In genomic region chr7:4128860-4129259, GRCm38 (mm10) we compare ENCODE assay signal across 11 mouse cellular contexts. TPM values are rescaled to one million over a fixed set of nuclear protein-coding genes. Genes with fewer than 3 reads are reported as not detected.
A peak's percentile ranks its signal among the peaks of the same experiment; 100 is the strongest.
DNase-seq lines count a peak whose midpoint lies in the region; ATAC-seq lines count a peak whose summit lies in the region.
"Had no signal": no experiment of that assay in that cellular context is flagged by ENCODE, and none has a peak within 500 bp of the region (broad histone marks: within the 10 kb centered on the region; RNA-seq: fewer than 3 reads in every experiment).

No protein-coding gene starts in this region.

- H3K36me3 ChIP-seq in limb, embryonic 13.5 days, result no peaks in the 10 kb centered on the region
- H3K36me3 ChIP-seq in limb, embryonic 10.5 days, result 0 out of 2 replicates have a peak, but pooled peaks cover 2% of the 10 kb centered on the region
- H3K36me3 ChIP-seq in heart, embryonic 13.5 days, result no peaks in the 10 kb centered on the region
- peaks cover 36% of the 10 kb centered on the region; the same call in 1 of the 2 replicates for H3K36me3 ChIP-seq in midbrain, embryonic 14.5 days (ENCODE audit: control insufficient read depth, insufficient read depth, low read length)
- H3K36me3 ChIP-seq: liver, embryonic 13.5 days had no signal

- peak overlapping the region; percentile 8; the same call in 1 of the 2 replicates for H3K9ac ChIP-seq in limb, embryonic 13.5 days
- H3K9ac ChIP-seq in heart, embryonic 13.5 days, result peak overlapping the region; percentile 28; the same call in 1 of the 2 replicates
- no peak overlapping the region for H3K9ac ChIP-seq in midbrain, embryonic 14.5 days (replicated peaks; ENCODE audit: low read length)
- H3K9ac ChIP-seq: liver, embryonic 13.5 days; neural tube, embryonic 12.5 days had no signal

- WGBS in limb, embryonic 13.5 days, result 64% methylated on average over 6 of the region's 6 CpGs
- WGBS in limb, embryonic 10.5 days, result 68% methylated on average over 6 of the region's 6 CpGs
- WGBS in heart, embryonic 13.5 days, result 33% methylated on average over 6 of the region's 6 CpGs
- WGBS in midbrain, embryonic 14.5 days, result 69% methylated on average over 6 of the region's 6 CpGs

- peak; percentile 33 for DNase-seq in cerebellum, adult 9-11 months
- no peak for DNase-seq in limb, embryonic 10.5 days (ENCODE audit: low spot score)
- no peak for DNase-seq in midbrain, embryonic 14.5 days
- DNase-seq in kidney, adult 9 months, result no peak
- DNase-seq in right cerebral cortex, postnatal 36 days (ENCODE audit: low spot score in 2 of 2), result no peak
- DNase-seq: kidney, adult 11 months; liver, embryonic 13.5 days had no signal

- H3K9me3 ChIP-seq in limb, embryonic 13.5 days, result no peaks in the 10 kb centered on the region
- H3K9me3 ChIP-seq in limb, embryonic 10.5 days (replicated peaks), result no peaks in the 10 kb centered on the region
- no peaks in the 10 kb centered on the region for H3K9me3 ChIP-seq in heart, embryonic 13.5 days
- H3K9me3 ChIP-seq in midbrain, embryonic 14.5 days (ENCODE audit: control insufficient read depth, low read length), result no peaks in the 10 kb centered on the region
- H3K9me3 ChIP-seq: liver, embryonic 13.5 days; neural tube, embryonic 12.5 days had no signal

- no peak overlapping the region for H3K4me3 ChIP-seq in limb, embryonic 13.5 days
- no peak overlapping the region for H3K4me3 ChIP-seq in limb, embryonic 10.5 days
- H3K4me3 ChIP-seq in heart, embryonic 13.5 days, result no peak overlapping the region
- H3K4me3 ChIP-seq in midbrain, embryonic 14.5 days (replicated peaks; ENCODE audit: low read depth, low read length), result no peak overlapping the region
- H3K4me3 ChIP-seq: liver, embryonic 13.5 days; neural tube, embryonic 12.5 days had no signal

- no peak overlapping the region for H3K4me2 ChIP-seq in limb, embryonic 13.5 days (replicated peaks)
- no peak overlapping the region for H3K4me2 ChIP-seq in heart, embryonic 13.5 days
- no peak overlapping the region for H3K4me2 ChIP-seq in midbrain, embryonic 14.5 days (ENCODE audit: low read length)
- H3K4me2 ChIP-seq: liver, embryonic 13.5 days; neural tube, embryonic 12.5 days had no signal

- no peak for ATAC-seq in cerebellum, adult (ENCODE audit: insufficient number of reproducible peaks, low FRiP score, low TSS enrichment)
- ATAC-seq in limb, embryonic 13.5 days (ENCODE audit: low FRiP score, low read depth), result no peak
- no peak for ATAC-seq in heart, embryonic 13.5 days (ENCODE audit: extremely low read depth, insufficient number of reproducible peaks, low FRiP score, low TSS enrichment)
- ATAC-seq in midbrain, embryonic 14.5 days (ENCODE audit: low FRiP score, low TSS enrichment), result no peak

- no peak overlapping the region for H3K27ac ChIP-seq in limb, embryonic 13.5 days
- no peak overlapping the region for H3K27ac ChIP-seq in limb, embryonic 10.5 days
- H3K27ac ChIP-seq in heart, embryonic 13.5 days (replicated peaks), result no peak overlapping the region
- peak overlapping the region; percentile 32; the same call in 1 of the 2 replicates for H3K27ac ChIP-seq in midbrain, embryonic 14.5 days (replicated peaks; ENCODE audit: low read depth, low read length)
- H3K27ac ChIP-seq: liver, embryonic 13.5 days; neural tube, embryonic 12.5 days had no signal

- peaks cover 11% of the 10 kb centered on the region for H3K4me1 ChIP-seq in limb, embryonic 13.5 days
- peaks cover 10% of the 10 kb centered on the region for H3K4me1 ChIP-seq in limb, embryonic 10.5 days
- H3K4me1 ChIP-seq in heart, embryonic 13.5 days, result peaks cover 18% of the 10 kb centered on the region; the same call in 1 of the 2 replicates
- H3K4me1 ChIP-seq in midbrain, embryonic 14.5 days (ENCODE audit: control insufficient read depth, insufficient read depth, low read length), result peaks cover 13% of the 10 kb centered on the region

- H3K27me3 ChIP-seq in limb, embryonic 13.5 days, result no peaks in the 10 kb centered on the region
- no peaks in the 10 kb centered on the region for H3K27me3 ChIP-seq in limb, embryonic 10.5 days (ENCODE audit: low read depth, poor library complexity, severe bottlenecking)
- H3K27me3 ChIP-seq in heart, embryonic 13.5 days (replicated peaks), result peaks cover 7% of the 10 kb centered on the region; the same call in 1 of the 2 replicates
- H3K27me3 ChIP-seq in midbrain, embryonic 14.5 days (ENCODE audit: control insufficient read depth, insufficient read depth, low read length), result no peaks in the 10 kb centered on the region
- H3K27me3 ChIP-seq: liver, embryonic 13.5 days; neural tube, embryonic 12.5 days had no signal

RNA-seq across cellular contexts. Expression of gene Leng8, which starts 8.0 kb away (rescaled TPM):
- polyA plus RNA-seq in limb, embryonic 13.5 days (2015; fragmentation: Nextera tagmentation; extraction: Ambion mirVana), result 59.1 and 64.4 TPM in 2 replicates
- polyA plus RNA-seq in limb, embryonic 10.5 days (2016; fragmentation: Nextera tagmentation; extraction: Ambion mirVana), result 61.7 and 75.9 TPM in 2 replicates
- 44.4 and 45.9 TPM in 2 replicates for polyA plus RNA-seq in heart, embryonic 13.5 days (2015; fragmentation: Nextera tagmentation; extraction: Ambion mirVana)
- polyA plus RNA-seq in midbrain, embryonic 14.5 days (2014; fragmentation: Nextera tagmentation; extraction: Ambion mirVana), result 68.4 and 77.3 TPM in 2 replicates

RNA-seq across cellular contexts. Expression of gene Ttyh1, which starts 9.7 kb away (rescaled TPM):
- polyA plus RNA-seq in limb, embryonic 13.5 days (2015; fragmentation: Nextera tagmentation; extraction: Ambion mirVana), result 2.0 and 2.3 TPM in 2 replicates
- polyA plus RNA-seq in limb, embryonic 10.5 days (2016; fragmentation: Nextera tagmentation; extraction: Ambion mirVana), result 0.79 and 1.2 TPM in 2 replicates
- 0.88 and 1.0 TPM in 2 replicates for polyA plus RNA-seq in heart, embryonic 13.5 days (2015; fragmentation: Nextera tagmentation; extraction: Ambion mirVana)
- 104 and 112 TPM in 2 replicates for polyA plus RNA-seq in midbrain, embryonic 14.5 days (2014; fragmentation: Nextera tagmentation; extraction: Ambion mirVana)

RNA-seq across cellular contexts. Expression of gene Leng9, which starts 21.3 kb away (rescaled TPM):
- 4.6 and 4.9 TPM in 2 replicates for polyA plus RNA-seq in limb, embryonic 13.5 days (2015; fragmentation: Nextera tagmentation; extraction: Ambion mirVana)
- 1.2 and 2.0 TPM in 2 replicates for polyA plus RNA-seq in limb, embryonic 10.5 days (2016; fragmentation: Nextera tagmentation; extraction: Ambion mirVana)
- polyA plus RNA-seq in heart, embryonic 13.5 days (2015; fragmentation: Nextera tagmentation; extraction: Ambion mirVana), result 1.8 and 2.0 TPM in 2 replicates
- polyA plus RNA-seq in midbrain, embryonic 14.5 days (2014; fragmentation: Nextera tagmentation; extraction: Ambion mirVana), result 3.4 and 4.8 TPM in 2 replicates

RNA-seq across cellular contexts. Expression of gene Cdc42ep5, which starts 35.8 kb away (rescaled TPM):
- 70.9 and 74.3 TPM in 2 replicates for polyA plus RNA-seq in limb, embryonic 13.5 days (2015; fragmentation: Nextera tagmentation; extraction: Ambion mirVana)
- 23.5 and 32.3 TPM in 2 replicates for polyA plus RNA-seq in limb, embryonic 10.5 days (2016; fragmentation: Nextera tagmentation; extraction: Ambion mirVana)
- polyA plus RNA-seq in heart, embryonic 13.5 days (2015; fragmentation: Nextera tagmentation; extraction: Ambion mirVana), result 26.5 and 26.7 TPM in 2 replicates
- polyA plus RNA-seq in midbrain, embryonic 14.5 days (2014; fragmentation: Nextera tagmentation; extraction: Ambion mirVana), result 3.1 and 5.3 TPM in 2 replicates

Comparison
In these comparisons a context has a peak if more than half of its experiments do, and no peak if none do; other contexts are left out.
1. RNA of gene Ttyh1, which starts 9.7 kb away (polyA plus RNA-seq): 104 to 112 TPM in midbrain, embryonic 14.5 days; 2.0 to 2.3 TPM in limb, embryonic 13.5 days, 0.79 to 1.2 TPM in limb, embryonic 10.5 days and 0.88 to 1.0 TPM in heart, embryonic 13.5 days; every median in the first group is over 10 times any median in the second.